Mouse (Mus musculus): Measurements from ENCODE around the gene Tex2. TPM values are rescaled to one million over a fixed set of nuclear protein-coding genes. Genes with fewer than 3 reads are reported as not detected.

Tex2 gene
- polyA plus RNA-seq, 1 experiment from 2014 or later: 18.3 TPM

GRCm38 (mm10) chr11:106512006-106512390, 101.2 kb downstream of the Tex2 start:
- Histone ChIP-seq H3K9ac (replicated peaks) (no peak overlapping the region), H3K27me3 (no peaks in the 10 kb centered on the region), H3K4me3 (replicated peaks) (no peak overlapping the region), H3K4me2 (replicated peaks) (no peak overlapping the region), H3K4me1 (replicated peaks) (peaks cover 14% of the 10 kb centered on the region), H3K36me3 (peaks cover 23% of the 10 kb centered on the region), H3K9me3 (no peaks in the 10 kb centered on the region), H3K27ac (no peak overlapping the region)
- 94% methylated on average over 7 of the region's 7 CpGs for WGBS
- ATAC-seq: no peak

- 90% methylated on average over 14 of the region's 14 CpGs for WGBS
- no peak overlapping the region for H3K4me3 ChIP-seq (replicated peaks)
- H3K9ac ChIP-seq (replicated peaks): no peak overlapping the region
- no peaks in the 10 kb centered on the region for H3K27me3 ChIP-seq
- H3K4me2 ChIP-seq (replicated peaks): no peak overlapping the region
- H3K27ac ChIP-seq: no peak overlapping the region
- H3K36me3 ChIP-seq: peaks cover 29% of the 10 kb centered on the region
- H3K9me3 ChIP-seq: no peaks in the 10 kb centered on the region
- H3K4me1 ChIP-seq (replicated peaks): peaks cover 14% of the 10 kb centered on the region
- ATAC-seq: no peak
These were observed 101.8 kb downstream of the Tex2 start for GRCm38 (mm10) chr11:106511236-106512005.

GRCm38 (mm10) chr11:106507638-106508037, 105.6 kb downstream of the Tex2 start:
- H3K36me3 ChIP-seq: peaks cover 34% of the 10 kb centered on the region
- no peak for ATAC-seq
- no peak overlapping the region for H3K9ac ChIP-seq (replicated peaks)
- H3K9me3 ChIP-seq: no peaks in the 10 kb centered on the region
- H3K27ac ChIP-seq: no peak overlapping the region
- H3K4me1 ChIP-seq (replicated peaks): no peaks in the 10 kb centered on the region
- no peak overlapping the region for H3K4me2 ChIP-seq (replicated peaks)
- H3K27me3 ChIP-seq: no peaks in the 10 kb centered on the region
- 92% methylated on average over 7 of the region's 7 CpGs for whole genome bisulfite sequencing
- H3K4me3 ChIP-seq (replicated peaks): no peak overlapping the region

GRCm38 (mm10) chr11:106506211-106506610, 107.0 kb downstream of the Tex2 start:
- Histone ChIP-seq H3K27ac (no peak overlapping the region), H3K9me3 (no peaks in the 10 kb centered on the region), H3K36me3 (peaks cover 27% of the 10 kb centered on the region), H3K4me3 (replicated peaks) (no peak overlapping the region), H3K4me1 (replicated peaks) (peaks cover 10% of the 10 kb centered on the region), H3K4me2 (replicated peaks) (no peak overlapping the region), H3K9ac (replicated peaks) (no peak overlapping the region), H3K27me3 (no peaks in the 10 kb centered on the region)
- ATAC-seq: no peak
- WGBS: 95% methylated on average over 6 of the region's 6 CpGs

GRCm38 (mm10) chr11:106504129-106504528, 109.1 kb downstream of the Tex2 start:
- ATAC-seq: no peak
- no peak overlapping the region for H3K4me2 ChIP-seq (replicated peaks)
- no peaks in the 10 kb centered on the region for H3K9me3 ChIP-seq
- peaks cover 13% of the 10 kb centered on the region for H3K4me1 ChIP-seq (replicated peaks)
- H3K9ac ChIP-seq (replicated peaks): no peak overlapping the region
- no peak overlapping the region for H3K27ac ChIP-seq
- H3K36me3 ChIP-seq: peaks cover 16% of the 10 kb centered on the region
- no peak overlapping the region for H3K4me3 ChIP-seq (replicated peaks)
- no peaks in the 10 kb centered on the region for H3K27me3 ChIP-seq

- H3K4me2 ChIP-seq (replicated peaks): no peak overlapping the region
- H3K27ac ChIP-seq: no peak overlapping the region
- H3K9me3 ChIP-seq: no peaks in the 10 kb centered on the region
- H3K36me3 ChIP-seq: 0 out of 2 replicates have a peak, but pooled peaks cover 11% of the 10 kb centered on the region
- no peak overlapping the region for H3K4me3 ChIP-seq (replicated peaks)
- H3K27me3 ChIP-seq: no peaks in the 10 kb centered on the region
- 78% methylated on average over 4 of the region's 4 CpGs for WGBS
- H3K4me1 ChIP-seq (replicated peaks): peaks cover 13% of the 10 kb centered on the region
- no peak overlapping the region for H3K9ac ChIP-seq (replicated peaks)
- no peak for ATAC-seq
These were observed 109.9 kb downstream of the Tex2 start for GRCm38 (mm10) chr11:106503425-106503717.

- no peak overlapping the region for H3K9ac ChIP-seq (replicated peaks)
- no peaks in the 10 kb centered on the region for H3K9me3 ChIP-seq
- 60% methylated on average over 13 of the region's 13 CpGs for WGBS
- peaks cover 13% of the 10 kb centered on the region for H3K4me1 ChIP-seq (replicated peaks)
- H3K27me3 ChIP-seq: no peaks in the 10 kb centered on the region
- no peak for ATAC-seq
- 0 out of 2 replicates have a peak, but pooled peaks cover 11% of the 10 kb centered on the region for H3K36me3 ChIP-seq
- H3K4me2 ChIP-seq (replicated peaks): no peak overlapping the region
- no peak overlapping the region for H3K27ac ChIP-seq
- no peak overlapping the region for H3K4me3 ChIP-seq (replicated peaks)
These were observed 110.4 kb downstream of the Tex2 start for GRCm38 (mm10) chr11:106502631-106503424.

- H3K9ac ChIP-seq (replicated peaks): peak overlapping the region; percentile 99
- H3K4me2 ChIP-seq (replicated peaks): peak overlapping the region; percentile 86
- ATAC-seq: no peak
- H3K9me3 ChIP-seq: no peaks in the 10 kb centered on the region
- H3K27ac ChIP-seq: no peak overlapping the region; the same call in 1 of the 2 replicates
- 0 out of 2 replicates have a peak, but pooled peaks cover 11% of the 10 kb centered on the region for H3K36me3 ChIP-seq
- H3K4me1 ChIP-seq (replicated peaks): peaks cover 13% of the 10 kb centered on the region
- H3K4me3 ChIP-seq (replicated peaks): peak overlapping the region; percentile 92
- no peaks in the 10 kb centered on the region for H3K27me3 ChIP-seq
These were observed 111.1 kb downstream of the Tex2 start for GRCm38 (mm10) chr11:106502159-106502505.

GRCm38 (mm10) chr11:106501308-106502158, 111.7 kb downstream of the Tex2 start:
- Histone ChIP-seq H3K4me2 (replicated peaks) (peak overlapping the region; percentile 86), H3K27me3 (no peaks in the 10 kb centered on the region), H3K9me3 (no peaks in the 10 kb centered on the region), H3K9ac (replicated peaks) (peak overlapping the region; percentile 99), H3K4me1 (replicated peaks) (peaks cover 13% of the 10 kb centered on the region), H3K27ac (peak overlapping the region; percentile 96), H3K4me3 (replicated peaks) (peak overlapping the region; percentile 92), H3K36me3 (0 out of 2 replicates have a peak, but pooled peaks cover 6% of the 10 kb centered on the region)
- ATAC-seq: peak; percentile 83
- WGBS: under 1% methylated on average over 22 of the region's 22 CpGs

- H3K9me3 ChIP-seq: no peaks in the 10 kb centered on the region
- H3K4me2 ChIP-seq (replicated peaks): peak overlapping the region; percentile 86
- H3K27me3 ChIP-seq: no peaks in the 10 kb centered on the region
- WGBS: under 1% methylated on average over 51 of the region's 55 CpGs
- H3K4me3 ChIP-seq (replicated peaks): peak overlapping the region; percentile 92
- peaks cover 13% of the 10 kb centered on the region for H3K4me1 ChIP-seq (replicated peaks)
- no peaks in the 10 kb centered on the region for H3K36me3 ChIP-seq
- H3K27ac ChIP-seq: peak overlapping the region; percentile 96
- H3K9ac ChIP-seq (replicated peaks): peak overlapping the region; percentile 99
- peak; percentile 98 for ATAC-seq
These were observed 112.6 kb downstream of the Tex2 start for GRCm38 (mm10) chr11:106500393-106501307.

- Histone ChIP-seq H3K4me3 (replicated peaks) (no peak overlapping the region), H3K9me3 (no peaks in the 10 kb centered on the region), H3K4me1 (replicated peaks) (peaks cover 13% of the 10 kb centered on the region), H3K9ac (replicated peaks) (no peak overlapping the region), H3K36me3 (no peaks in the 10 kb centered on the region), H3K4me2 (replicated peaks) (no peak overlapping the region), H3K27ac (no peak overlapping the region), H3K27me3 (no peaks in the 10 kb centered on the region)
- 9% methylated on average over 4 of the region's 4 CpGs for WGBS
- no peak for ATAC-seq
These were observed 114.4 kb downstream of the Tex2 start for GRCm38 (mm10) chr11:106498739-106499379.
